Mouse (Mus musculus) C2C12 (cell line): ENCODE data around the gene Mecom. TPM values are rescaled to one million over a fixed set of nuclear protein-coding genes. Genes with fewer than 3 reads are reported as not detected.

Source experiments
- H3K27me3 ChIP-seq: one replicate; pipeline ENCODE4 v1.6.1; 2011; ENCODE audit not compliant: control insufficient read depth, insufficient read depth, insufficient read length
- H3K36me3 ChIP-seq: one replicate; pipeline ENCODE4 v1.6.1; 2011; ENCODE audit not compliant: control insufficient read depth, insufficient read depth
- H3K4me3 ChIP-seq: one replicate; pipeline ENCODE4 v1.5.1; 2011; ENCODE audit warnings: mild to moderate bottlenecking, control low read depth; ENCODE audit not compliant: poor library complexity, insufficient read depth, severe bottlenecking
- H3K79me2 ChIP-seq: one replicate; pipeline ENCODE4 v1.6.1; 2011; ENCODE audit not compliant: control insufficient read depth, insufficient read depth
- H3K79me3 ChIP-seq: one replicate; pipeline ENCODE4 v1.6.1; 2011; ENCODE audit warnings: low read depth, control low read depth
- H3ac ChIP-seq: one replicate; pipeline ENCODE3; 2011; ENCODE audit warnings: low read depth; ENCODE audit not compliant: control insufficient read depth, insufficient read length
- CEBPB ChIP-seq: IDR thresholded peaks from one replicate; pipeline ENCODE4 v1.6.1; 2011; ENCODE audit warnings: low read depth, mild to moderate bottlenecking, control low read depth, moderate library complexity
- CTCF ChIP-seq: IDR thresholded peaks from one replicate; pipeline ENCODE4 v1.5.1; 2011; ENCODE audit not compliant: control insufficient read depth, insufficient read depth, insufficient read length
- FOSL1 ChIP-seq: IDR thresholded peaks from one replicate; pipeline ENCODE4 v1.8.0; 2011; ENCODE audit warnings: mild to moderate bottlenecking, low read length; ENCODE audit not compliant: poor library complexity, insufficient read depth, severe bottlenecking
- MAX ChIP-seq: IDR thresholded peaks from one replicate; pipeline ENCODE4 v1.6.1; 2011; ENCODE audit warnings: mild to moderate bottlenecking, control low read depth
- MYOD1 ChIP-seq: IDR thresholded peaks from one replicate; pipeline ENCODE4 v1.6.1; 2011; ENCODE audit warnings: low read depth; ENCODE audit not compliant: control insufficient read depth, insufficient read length
- MYOG ChIP-seq: IDR thresholded peaks from one replicate; pipeline ENCODE4 v1.6.1; 2011; ENCODE audit not compliant: control insufficient read depth, insufficient read length; ENCODE audit errors: extremely low read depth
- USF1 ChIP-seq: IDR thresholded peaks from one replicate; pipeline ENCODE4 v1.6.1; 2011; ENCODE audit warnings: low read depth, mild to moderate bottlenecking, control low read depth, moderate library complexity
- polyA plus RNA-seq: library from polyadenylated mRNA; unstranded; fragments of >200 nt; fragmentation: generic; extraction: Trizol; gene quantifications from one replicate; pipeline ENCODE4 v1.2.1, GENCODE M21; 2012; ENCODE audit warnings: missing spikeins

Gene Mecom
- polyA plus RNA-seq, 1 experiment, result 1.3 TPM

DNA sequence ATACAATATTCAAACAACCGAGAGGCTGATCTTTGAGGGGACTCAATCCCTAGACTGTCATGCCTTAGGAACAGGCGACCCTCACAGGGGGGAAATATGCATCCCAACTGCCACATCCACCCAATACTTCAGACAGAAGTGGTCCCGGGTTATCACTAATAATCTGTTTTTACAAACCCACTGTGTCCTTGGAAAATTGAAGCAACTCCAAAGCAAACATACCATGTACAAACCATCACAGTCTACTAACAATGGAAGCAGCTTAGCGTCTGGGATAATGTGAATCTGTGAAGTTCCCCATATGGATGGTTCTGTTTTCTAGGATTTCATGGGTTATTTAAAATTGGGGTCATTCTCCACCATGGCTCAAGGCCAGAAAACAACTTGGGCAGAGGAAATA, 155.1 kb downstream of the Mecom start:
- Histone ChIP-seq H3K79me2 (no peaks in the 10 kb centered on the region), H3K36me3 (no peaks in the 10 kb centered on the region), H3ac (no peak overlapping the region), H3K79me3 (no peaks in the 10 kb centered on the region), H3K4me3 (no peak overlapping the region), H3K27me3 (peaks cover 10% of the 10 kb centered on the region)
- TF ChIP-seq USF1 (no peak), CTCF (no peak), MYOD1 (no peak), MAX (no peak), CEBPB (no peak), FOSL1 (no peak), MYOG (no peak)

DNA sequence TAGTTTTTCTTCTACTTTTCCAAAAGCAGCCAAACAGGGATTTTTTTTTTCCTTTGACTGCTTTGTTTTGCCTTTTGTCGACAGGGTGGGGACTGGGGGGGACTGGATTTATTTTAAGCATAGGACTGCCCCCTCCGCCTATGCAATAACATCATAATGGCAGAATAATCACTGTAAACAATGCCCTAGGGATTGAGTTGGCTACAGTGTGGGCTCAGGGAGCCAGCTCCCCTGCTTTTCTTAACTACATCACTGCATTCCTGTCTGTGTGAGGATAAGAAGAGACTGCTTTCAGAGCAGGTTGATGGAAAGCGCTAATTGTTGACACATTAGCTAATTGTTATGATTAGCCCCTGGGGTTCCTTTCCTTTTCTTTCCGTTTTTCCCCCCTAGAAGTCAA, 155.6 kb downstream of the Mecom start:
- H3K27me3 ChIP-seq, result peaks cover 13% of the 10 kb centered on the region
- no peaks in the 10 kb centered on the region for H3K79me2 ChIP-seq
- TF ChIP-seq CTCF (no peak), CEBPB (no peak), MAX (no peak), USF1 (no peak), MYOG (no peak), MYOD1 (no peak), FOSL1 (no peak)
- no peak overlapping the region for H3K4me3 ChIP-seq
- H3K36me3 ChIP-seq, result no peaks in the 10 kb centered on the region
- no peaks in the 10 kb centered on the region for H3K79me3 ChIP-seq
- no peak overlapping the region for H3ac ChIP-seq

DNA sequence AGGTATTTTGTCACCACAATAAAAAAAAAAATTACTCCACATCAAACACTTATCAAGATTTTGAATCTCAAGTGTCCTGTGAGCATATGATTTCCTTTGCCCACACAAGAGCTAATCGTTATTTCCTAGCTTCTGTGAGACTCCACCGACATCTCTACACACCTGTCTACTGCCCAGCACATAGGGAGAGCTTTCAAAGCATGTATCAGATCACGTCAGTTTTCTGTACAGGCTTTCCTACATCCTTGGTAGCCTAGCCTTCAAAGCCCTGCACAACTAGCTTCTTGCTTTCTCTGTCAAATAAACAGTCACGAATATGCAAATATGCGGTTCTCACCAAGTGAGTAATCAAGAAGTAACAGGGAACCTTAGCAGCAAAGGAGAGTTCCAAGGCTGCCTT, 157.5 kb downstream of the Mecom start:
- Histone ChIP-seq H3K27me3 (peaks cover 13% of the 10 kb centered on the region), H3K79me3 (no peaks in the 10 kb centered on the region), H3K36me3 (no peaks in the 10 kb centered on the region), H3K79me2 (no peaks in the 10 kb centered on the region), H3K4me3 (no peak overlapping the region), H3ac (no peak overlapping the region)
- TF ChIP-seq USF1, result no peak
- no peak for TF ChIP-seq FOSL1
- no peak for TF ChIP-seq MYOD1
- TF ChIP-seq CTCF, result no peak
- no peak for TF ChIP-seq MYOG
- TF ChIP-seq MAX, result no peak
- TF ChIP-seq CEBPB, result no peak

DNA sequence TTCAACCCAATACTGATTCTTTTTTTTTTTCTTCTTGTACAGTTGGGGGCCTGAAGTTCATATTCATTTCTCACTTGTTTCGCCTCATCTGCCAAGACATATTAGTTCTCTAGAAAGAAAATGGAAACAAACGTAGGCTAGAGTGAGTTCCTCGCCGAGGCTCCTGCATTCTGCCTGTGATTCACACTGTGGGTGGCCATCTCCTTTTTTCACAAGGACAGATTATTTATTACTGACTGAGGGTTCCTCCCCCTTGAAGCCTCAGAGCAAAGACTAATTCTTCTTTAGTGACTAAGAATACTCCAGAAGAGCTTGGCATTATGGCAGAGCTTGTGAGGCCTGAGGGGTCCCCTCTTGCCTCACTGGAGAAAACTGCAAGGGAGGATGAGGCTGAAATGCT, 167.5 kb downstream of the Mecom start:
- TF ChIP-seq MYOD1 (no peak), FOSL1 (no peak), MYOG (no peak), MAX (no peak), CEBPB (no peak), CTCF (no peak), USF1 (no peak)
- Histone ChIP-seq H3K79me2 (no peaks in the 10 kb centered on the region), H3K79me3 (no peaks in the 10 kb centered on the region), H3K27me3 (no peaks in the 10 kb centered on the region), H3ac (no peak overlapping the region), H3K36me3 (no peaks in the 10 kb centered on the region), H3K4me3 (no peak overlapping the region)

DNA sequence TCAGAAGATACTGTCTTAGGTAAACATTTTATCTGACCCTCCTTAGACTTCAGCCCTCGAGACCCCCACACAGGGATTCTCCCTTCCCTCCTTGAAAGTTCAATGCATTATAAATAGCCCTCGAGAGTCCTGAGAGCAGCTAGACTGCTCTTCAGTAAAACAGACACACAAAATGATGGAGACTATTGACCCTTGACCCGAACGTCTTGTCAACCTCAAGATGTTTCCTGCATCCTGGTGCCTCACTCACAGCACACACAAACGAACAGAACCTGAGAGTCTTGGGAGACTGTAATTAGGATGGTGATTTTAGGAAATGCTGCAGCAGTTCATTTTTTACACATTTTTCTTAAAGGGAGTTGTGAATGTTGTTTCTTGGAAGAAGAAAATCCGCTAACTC, 168.5 kb downstream of the Mecom start:
- H3ac ChIP-seq, result no peak overlapping the region
- H3K4me3 ChIP-seq, result no peak overlapping the region
- no peaks in the 10 kb centered on the region for H3K36me3 ChIP-seq
- TF ChIP-seq CTCF, result no peak
- no peak for TF ChIP-seq MAX
- H3K79me3 ChIP-seq, result no peaks in the 10 kb centered on the region
- H3K27me3 ChIP-seq, result no peaks in the 10 kb centered on the region
- H3K79me2 ChIP-seq, result no peaks in the 10 kb centered on the region

DNA sequence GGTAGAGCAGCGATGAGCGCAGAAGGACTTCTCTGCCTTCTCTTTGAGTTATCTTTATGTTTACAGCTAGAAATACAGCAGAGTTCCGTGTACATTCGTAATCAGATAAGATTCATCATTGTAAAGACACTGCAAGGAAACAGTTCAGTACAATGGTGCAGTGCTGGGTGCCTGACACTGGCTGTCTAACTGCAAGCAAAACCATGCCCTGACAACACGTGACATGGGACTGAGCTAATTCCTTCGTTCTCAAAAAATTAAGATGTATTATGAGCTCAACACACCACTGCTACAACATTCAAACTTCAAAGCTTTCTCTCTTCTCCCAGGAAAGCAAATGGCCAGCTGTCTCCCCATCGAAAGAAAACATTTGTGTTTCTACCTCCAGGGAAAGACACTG, 176.3 kb downstream of the Mecom start:
- Histone ChIP-seq H3K4me3 (no peak overlapping the region), H3K36me3 (no peaks in the 10 kb centered on the region)

More for the DNA sequence above, 176.3 kb downstream of the Mecom start:
- Histone ChIP-seq H3K79me3 (no peaks in the 10 kb centered on the region), H3ac (no peak overlapping the region), H3K79me2 (no peaks in the 10 kb centered on the region), H3K27me3 (no peaks in the 10 kb centered on the region)
- TF ChIP-seq FOSL1 (no peak), CTCF (no peak), MYOD1 (no peak), MYOG (no peak), CEBPB (no peak), MAX (no peak), USF1 (no peak)
